22 mouse cellular contexts compared by ENCODE assay signal in genomic region chr16:8663022-8663421, GRCm38 (mm10). TPM values are rescaled to one million over a fixed set of nuclear protein-coding genes. Genes with fewer than 3 reads are reported as not detected.
DNase-seq lines count a peak whose midpoint lies in the region; ATAC-seq and TF ChIP-seq lines count a peak whose summit lies in the region.
"Had no signal": no experiment of that assay in that cellular context is flagged by ENCODE, and none has a peak within 500 bp of the region (broad histone marks: within the 10 kb centered on the region; RNA-seq: fewer than 3 reads in every experiment).

No protein-coding gene starts in this region.

- no peak for ATAC-seq in kidney, embryonic 16.5 days (ENCODE audit: low FRiP score, low TSS enrichment)
- no peak for ATAC-seq in midbrain, postnatal 0 days (ENCODE audit: low FRiP score)
- ATAC-seq in midbrain, embryonic 11.5 days (ENCODE audit: low FRiP score): no peak
- ATAC-seq in neural tube, embryonic 15.5 days (ENCODE audit: low FRiP score): no peak
- ATAC-seq in megakaryocyte-erythroid progenitor cell, adult 5-6 weeks (replicated peaks; ENCODE audit: low FRiP score, low TSS enrichment, poor library complexity, severe bottlenecking): no peak

- H3K27me3 ChIP-seq in heart, embryonic 10.5 days (ENCODE audit: insufficient read depth, poor library complexity, severe bottlenecking): no peaks in the 10 kb centered on the region
- no peaks in the 10 kb centered on the region for H3K27me3 ChIP-seq in kidney, embryonic 16.5 days (ENCODE audit: insufficient read depth, low read length)
- no peaks in the 10 kb centered on the region for H3K27me3 ChIP-seq in midbrain, postnatal 0 days (ENCODE audit: insufficient read depth, low read length)
- no peaks in the 10 kb centered on the region for H3K27me3 ChIP-seq in midbrain, embryonic 11.5 days (ENCODE audit: control insufficient read depth, insufficient read depth, low read length)
- H3K27me3 ChIP-seq in neural tube, embryonic 15.5 days (replicated peaks): no peaks in the 10 kb centered on the region
- H3K27me3 ChIP-seq: embryonic facial prominence, embryonic 15.5 days; megakaryocyte, embryonic 14.5 days; stomach, embryonic 15.5 days had no signal

- H3K36me3 ChIP-seq in heart, embryonic 10.5 days: peaks cover 66% of the 10 kb centered on the region
- H3K36me3 ChIP-seq in kidney, embryonic 16.5 days (ENCODE audit: insufficient read depth, low read length): peaks cover 20% of the 10 kb centered on the region; the same call in 1 of the 2 replicates
- peaks cover 41% of the 10 kb centered on the region for H3K36me3 ChIP-seq in midbrain, postnatal 0 days (ENCODE audit: insufficient read depth, low read length)
- H3K36me3 ChIP-seq in midbrain, embryonic 11.5 days (ENCODE audit: control insufficient read depth, insufficient read depth, low read length): peaks cover 12% of the 10 kb centered on the region
- peaks cover 40% of the 10 kb centered on the region for H3K36me3 ChIP-seq in neural tube, embryonic 15.5 days

- DNase-seq in heart, embryonic 10.5 days (ENCODE audit: low spot score): no peak
- no peak for DNase-seq in heart, adult 18-20 months
- DNase-seq in kidney, adult 9 months: no peak
- DNase-seq in midbrain, postnatal 0 days (ENCODE audit: low spot score): no peak
- DNase-seq in midbrain, embryonic 11.5 days (ENCODE audit: low spot score, missing footprints): no peak
- DNase-seq: adrenal gland, postnatal 14 days; cerebellum, adult 8-10 months; gastrocnemius, postnatal 36 days; thymus, postnatal 14 days had no signal

- no peak overlapping the region for H3K9ac ChIP-seq in kidney, embryonic 16.5 days (replicated peaks; ENCODE audit: low read length)
- no peak overlapping the region for H3K9ac ChIP-seq in midbrain, postnatal 0 days (replicated peaks; ENCODE audit: low read length, poor library complexity, severe bottlenecking)
- no peak overlapping the region for H3K9ac ChIP-seq in midbrain, embryonic 11.5 days (ENCODE audit: low read length)
- H3K9ac ChIP-seq in neural tube, embryonic 15.5 days (replicated peaks): no peak overlapping the region
- H3K9ac ChIP-seq: embryonic facial prominence, embryonic 15.5 days; stomach, embryonic 15.5 days had no signal

- no peaks in the 10 kb centered on the region for H3K9me3 ChIP-seq in heart, embryonic 10.5 days
- no peaks in the 10 kb centered on the region for H3K9me3 ChIP-seq in kidney, embryonic 16.5 days (ENCODE audit: low read length)
- H3K9me3 ChIP-seq in midbrain, postnatal 0 days (ENCODE audit: low read length): no peaks in the 10 kb centered on the region
- H3K9me3 ChIP-seq in midbrain, embryonic 11.5 days (ENCODE audit: control insufficient read depth, low read length): no peaks in the 10 kb centered on the region
- no peaks in the 10 kb centered on the region for H3K9me3 ChIP-seq in neural tube, embryonic 15.5 days (replicated peaks)
- H3K9me3 ChIP-seq: embryonic facial prominence, embryonic 15.5 days; megakaryocyte, embryonic 14.5 days; stomach, embryonic 15.5 days had no signal

- H3K4me1 ChIP-seq in heart, embryonic 10.5 days: peaks cover 44% of the 10 kb centered on the region
- peaks cover 16% of the 10 kb centered on the region for H3K4me1 ChIP-seq in kidney, embryonic 16.5 days (ENCODE audit: insufficient read depth, low read length)
- peaks cover 3% of the 10 kb centered on the region; the same call in 1 of the 2 replicates for H3K4me1 ChIP-seq in midbrain, postnatal 0 days (ENCODE audit: insufficient read depth, low read length)
- peaks cover 4% of the 10 kb centered on the region; the same call in 1 of the 2 replicates for H3K4me1 ChIP-seq in midbrain, embryonic 11.5 days (ENCODE audit: control insufficient read depth, insufficient read depth, low read length)
- peaks cover 49% of the 10 kb centered on the region for H3K4me1 ChIP-seq in neural tube, embryonic 15.5 days

- H3K4me2 ChIP-seq in kidney, embryonic 16.5 days (replicated peaks; ENCODE audit: low read depth, low read length): no peak overlapping the region
- no peak overlapping the region for H3K4me2 ChIP-seq in midbrain, postnatal 0 days (ENCODE audit: low read depth, low read length, poor library complexity, severe bottlenecking)
- H3K4me2 ChIP-seq in midbrain, embryonic 11.5 days: no peak overlapping the region
- no peak overlapping the region; the same call in 1 of the 2 replicates for H3K4me2 ChIP-seq in neural tube, embryonic 15.5 days
- H3K4me2 ChIP-seq: embryonic facial prominence, embryonic 15.5 days; stomach, embryonic 15.5 days had no signal

- no peak for TF ChIP-seq CTCF in midbrain, postnatal 0 days (IDR thresholded peaks at IDR 0.05)

- H3K4me3 ChIP-seq in heart, embryonic 10.5 days: no peak overlapping the region
- no peak overlapping the region for H3K4me3 ChIP-seq in kidney, embryonic 16.5 days (ENCODE audit: low read length)
- H3K4me3 ChIP-seq in midbrain, postnatal 0 days (ENCODE audit: low read depth, low read length): no peak overlapping the region
- H3K4me3 ChIP-seq in midbrain, embryonic 11.5 days (ENCODE audit: low read depth, low read length): no peak overlapping the region
- no peak overlapping the region for H3K4me3 ChIP-seq in neural tube, embryonic 15.5 days (replicated peaks)
- H3K4me3 ChIP-seq: embryonic facial prominence, embryonic 15.5 days; megakaryocyte, embryonic 14.5 days; stomach, embryonic 15.5 days had no signal

- peak overlapping the region; percentile 31; the same call in 1 of the 2 replicates for H3K27ac ChIP-seq in heart, embryonic 10.5 days
- 0 out of 2 replicates have a peak overlapping the region, but pooled peaks have one; percentile 33 for H3K27ac ChIP-seq in kidney, embryonic 16.5 days (ENCODE audit: low read length)
- H3K27ac ChIP-seq in midbrain, postnatal 0 days (ENCODE audit: low read depth, low read length): 0 out of 2 replicates have a peak overlapping the region, but pooled peaks have one; percentile 8
- H3K27ac ChIP-seq in midbrain, embryonic 11.5 days (ENCODE audit: low read depth, low read length): no peak overlapping the region
- peak overlapping the region; percentile 64 for H3K27ac ChIP-seq in neural tube, embryonic 15.5 days (replicated peaks)
- H3K27ac ChIP-seq: embryonic facial prominence, embryonic 15.5 days; stomach, embryonic 15.5 days had no signal

- 55% methylated on average over 2 of the region's 2 CpGs for WGBS in heart, embryonic 10.5 days
- 69% methylated on average over 2 of the region's 2 CpGs for WGBS in kidney, embryonic 16.5 days
- WGBS in midbrain, postnatal 0 days: 64% methylated on average over 2 of the region's 2 CpGs
- WGBS in midbrain, embryonic 11.5 days: 72% methylated on average over 2 of the region's 2 CpGs
- 86% methylated on average over 2 of the region's 2 CpGs for WGBS in neural tube, embryonic 15.5 days

RNA-seq across cellular contexts. Expression of gene Carhsp1, which starts 8.9 kb away (rescaled TPM):
- polyA plus RNA-seq in heart, embryonic 10.5 days (2016; fragmentation: Nextera tagmentation; extraction: Ambion mirVana): 127 and 133 TPM in 2 replicates
- 10 to 100 TPM; 16.6 to 19.2 TPM for total RNA-seq in heart, adult 18-20 months (2021)
- 86.0 and 86.9 TPM in 2 replicates for polyA plus RNA-seq in kidney, embryonic 16.5 days (2015; fragmentation: Nextera tagmentation; extraction: Ambion mirVana)
- total RNA-seq in midbrain, postnatal 0 days (2014; rRNA removed): 117 and 124 TPM in 2 replicates
- 98.5 and 100 TPM in 2 replicates for polyA plus RNA-seq in midbrain, postnatal 0 days (2015; fragmentation: Nextera tagmentation; extraction: Ambion mirVana)
- 82.5 and 85.0 TPM in 2 replicates for polyA plus RNA-seq in midbrain, embryonic 11.5 days (2014; fragmentation: Nextera tagmentation; extraction: Ambion mirVana)
- polyA plus RNA-seq in neural tube, embryonic 15.5 days (2015; fragmentation: Nextera tagmentation; extraction: Ambion mirVana): 141 and 152 TPM in 2 replicates
- 28.8 and 32.5 TPM in 2 replicates for total RNA-seq in megakaryocyte-erythroid progenitor cell, adult 5-6 weeks (2014; fragmentation: Nextera tagmentation)
- total RNA-seq in megakaryocyte-erythroid progenitor cell, adult 5-6 weeks (2017): 18.5 and 23.8 TPM in 2 replicates

RNA-seq across cellular contexts. Expression of gene Gm5767, which starts 17.5 kb away (rescaled TPM):
- not detected in 2 replicates for polyA plus RNA-seq in heart, embryonic 10.5 days (2016; fragmentation: Nextera tagmentation; extraction: Ambion mirVana)
- not detected for total RNA-seq in heart, adult 18-20 months (2021)
- not detected in 2 replicates for polyA plus RNA-seq in kidney, embryonic 16.5 days (2015; fragmentation: Nextera tagmentation; extraction: Ambion mirVana)
- total RNA-seq in midbrain, postnatal 0 days (2014; rRNA removed): not detected in 2 replicates
- not detected in 2 replicates for polyA plus RNA-seq in midbrain, postnatal 0 days (2015; fragmentation: Nextera tagmentation; extraction: Ambion mirVana)
- not detected in 2 replicates for polyA plus RNA-seq in midbrain, embryonic 11.5 days (2014; fragmentation: Nextera tagmentation; extraction: Ambion mirVana)
- not detected in 2 replicates for polyA plus RNA-seq in neural tube, embryonic 15.5 days (2015; fragmentation: Nextera tagmentation; extraction: Ambion mirVana)
- total RNA-seq in megakaryocyte-erythroid progenitor cell, adult 5-6 weeks (2014; fragmentation: Nextera tagmentation): not detected in 2 replicates
- not detected in 2 replicates for total RNA-seq in megakaryocyte-erythroid progenitor cell, adult 5-6 weeks (2017)
- total RNA-seq: adrenal gland, postnatal 14 days; gastrocnemius, postnatal 36 days; layer of hippocampus, postnatal 10 days; left cerebral cortex, postnatal 25 days; liver, adult 2 months; monocyte, adult 5-6 weeks had no signal
- polyA plus RNA-seq: embryonic facial prominence, embryonic 15.5 days; forebrain, embryonic 11.5 days; heart, embryonic 14.5 days; intestine, embryonic 14.5 days; stomach, embryonic 15.5 days had no signal

RNA-seq across cellular contexts. Expression of gene Tmem186, which starts 25.5 kb away (rescaled TPM):
- polyA plus RNA-seq in heart, embryonic 10.5 days (2016; fragmentation: Nextera tagmentation; extraction: Ambion mirVana): 19.2 and 20.9 TPM in 2 replicates
- total RNA-seq in heart, adult 18-20 months (2021): 10 to 100 TPM; 19.1 to 19.4 TPM
- polyA plus RNA-seq in kidney, embryonic 16.5 days (2015; fragmentation: Nextera tagmentation; extraction: Ambion mirVana): 22.5 and 25.3 TPM in 2 replicates
- 18.6 and 22.1 TPM in 2 replicates for total RNA-seq in midbrain, postnatal 0 days (2014; rRNA removed)
- 16.1 and 17.6 TPM in 2 replicates for polyA plus RNA-seq in midbrain, postnatal 0 days (2015; fragmentation: Nextera tagmentation; extraction: Ambion mirVana)
- polyA plus RNA-seq in midbrain, embryonic 11.5 days (2014; fragmentation: Nextera tagmentation; extraction: Ambion mirVana): 19.0 and 23.1 TPM in 2 replicates
- 20.0 and 22.0 TPM in 2 replicates for polyA plus RNA-seq in neural tube, embryonic 15.5 days (2015; fragmentation: Nextera tagmentation; extraction: Ambion mirVana)
- 17.2 and 18.1 TPM in 2 replicates for total RNA-seq in megakaryocyte-erythroid progenitor cell, adult 5-6 weeks (2014; fragmentation: Nextera tagmentation)
- total RNA-seq in megakaryocyte-erythroid progenitor cell, adult 5-6 weeks (2017): 12.5 and 22.9 TPM in 2 replicates

RNA-seq across cellular contexts. Expression of gene Pmm2, which starts 25.5 kb away (rescaled TPM):
- polyA plus RNA-seq in heart, embryonic 10.5 days (2016; fragmentation: Nextera tagmentation; extraction: Ambion mirVana): 49.1 and 52.8 TPM in 2 replicates
- total RNA-seq in heart, adult 18-20 months (2021): 10 to 100 TPM; 32.7 to 36.3 TPM
- polyA plus RNA-seq in kidney, embryonic 16.5 days (2015; fragmentation: Nextera tagmentation; extraction: Ambion mirVana): 61.2 and 63.3 TPM in 2 replicates
- total RNA-seq in midbrain, postnatal 0 days (2014; rRNA removed): 27.8 and 39.6 TPM in 2 replicates
- polyA plus RNA-seq in midbrain, postnatal 0 days (2015; fragmentation: Nextera tagmentation; extraction: Ambion mirVana): 24.6 and 24.8 TPM in 2 replicates
- polyA plus RNA-seq in midbrain, embryonic 11.5 days (2014; fragmentation: Nextera tagmentation; extraction: Ambion mirVana): 36.3 and 38.0 TPM in 2 replicates
- 38.2 and 44.6 TPM in 2 replicates for polyA plus RNA-seq in neural tube, embryonic 15.5 days (2015; fragmentation: Nextera tagmentation; extraction: Ambion mirVana)
- total RNA-seq in megakaryocyte-erythroid progenitor cell, adult 5-6 weeks (2014; fragmentation: Nextera tagmentation): 54.8 and 74.7 TPM in 2 replicates
- 51.1 and 56.8 TPM in 2 replicates for total RNA-seq in megakaryocyte-erythroid progenitor cell, adult 5-6 weeks (2017)
